Mouse (Mus musculus) spleen, adult 12 weeks (tissue): Measurements from ENCODE around the gene 1700074P13Rik.
"Not testable (repeated sequence)": the region's sequence is repeated elsewhere in the genome, so short reads cannot be mapped to it uniquely, and the experiment has no call there.

Source experiments
- DNase-seq: peaks from one replicate; pipeline ENCODE4 v3.0.0; 2022; ENCODE audit warnings: low spot score

The 1700074P13Rik gene

DNA sequence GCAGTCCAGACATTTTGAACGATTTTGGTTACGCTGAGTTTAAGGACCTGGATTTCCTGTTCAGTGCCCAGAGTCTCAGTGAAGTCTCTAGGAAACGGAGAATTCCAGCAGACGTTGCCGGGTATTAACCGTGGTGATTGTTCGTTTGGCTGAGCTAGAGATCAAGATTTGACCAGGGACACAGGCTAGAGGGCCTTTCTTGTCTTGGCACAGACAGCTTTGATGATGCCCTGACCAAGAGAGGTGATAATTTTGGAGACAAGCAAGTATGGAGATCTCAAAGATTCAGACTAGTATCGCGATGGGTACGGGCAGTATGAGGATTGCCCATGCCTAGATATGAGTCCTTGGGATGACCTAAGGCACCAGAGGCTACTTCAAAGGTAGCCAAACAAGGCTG, at the start of gene 1700074P13Rik:
1700074P13Rik (minus strand) TSS at position 101 of the 400 bp plus-strand sequence.
- no peak for DNase-seq

- not testable (repeated sequence) for DNase-seq
These were observed 24.1 kb upstream of the 1700074P13Rik start, which contains the start of gene 1810009J06Rik for GRCm38 (mm10) chr6:40964454-40964853. 1810009J06Rik (plus strand) TSS chr6:40964754.

DNA sequence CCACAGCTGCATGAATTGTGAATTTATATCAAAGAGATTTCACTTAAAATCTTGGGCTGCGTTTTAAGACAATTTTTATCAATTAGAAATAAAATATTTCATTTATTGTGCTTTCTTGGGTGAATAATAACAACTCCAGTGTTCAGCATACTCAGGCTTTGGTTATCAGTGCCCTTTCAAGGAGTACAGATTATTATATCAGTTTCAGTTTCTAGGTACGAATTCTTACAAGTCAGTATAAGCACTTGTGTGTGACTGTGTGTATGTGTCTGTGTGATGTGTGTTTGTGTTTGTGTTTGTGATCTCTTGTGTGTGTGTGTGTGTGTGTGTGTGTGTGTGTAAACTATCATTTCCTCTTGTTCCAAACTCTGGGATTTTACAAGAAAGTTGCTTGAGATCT, 13.4 kb upstream of the 1700074P13Rik start:
- no peak for DNase-seq

GRCm38 (mm10) chr6:40951770-40952169, 11.4 kb upstream of the 1700074P13Rik start, which contains the start of gene Gm4744:
Gm4744 (minus strand) TSS chr6:40951870.
- DNase-seq, result no peak

DNA sequence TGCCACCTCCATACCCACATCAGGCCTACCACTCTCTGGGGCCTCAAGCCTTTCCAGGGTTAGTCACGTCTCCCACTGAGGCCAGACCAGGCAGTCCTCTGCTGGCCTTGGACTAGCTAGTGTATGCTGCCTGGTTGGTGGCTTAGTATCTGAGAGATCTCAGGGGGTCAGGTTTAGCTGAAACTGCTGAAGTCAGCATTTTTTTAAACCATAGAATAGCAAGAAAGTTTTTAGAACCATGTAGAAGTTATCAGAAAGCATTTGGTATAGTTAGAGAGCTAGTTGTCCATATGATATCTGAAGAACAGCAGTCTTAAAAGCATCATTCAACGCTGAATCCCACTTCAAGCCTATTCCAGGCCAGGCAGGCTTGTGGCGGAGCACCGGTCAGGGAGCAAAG, 20.4 kb downstream of the 1700074P13Rik start:
- no peak for DNase-seq

DNA sequence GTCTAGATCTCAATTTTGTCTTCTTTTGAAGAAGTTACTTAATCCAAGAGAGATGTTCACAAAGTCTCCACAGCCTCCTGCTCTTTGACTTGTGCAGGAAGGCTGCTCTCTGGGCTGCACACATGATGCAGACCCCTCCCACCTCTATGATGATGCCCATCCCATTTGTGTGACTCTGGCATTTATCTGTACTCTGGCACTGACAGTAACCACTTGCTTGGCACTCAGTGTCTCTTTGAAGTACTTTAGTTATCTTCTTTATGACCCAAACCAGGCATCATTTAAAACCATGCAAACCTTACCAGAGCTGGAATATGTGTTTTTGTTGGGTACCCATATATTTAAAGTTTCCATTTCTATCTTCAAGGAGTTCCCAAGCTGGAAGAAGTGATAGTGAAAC, 40.1 kb downstream of the 1700074P13Rik start, which contains the start of gene Prss58:
Prss58 (minus strand) TSS at position 101 of the 400 bp plus-strand sequence.
- DNase-seq, result no peak

GRCm38 (mm10) chr6:40894716-40895115, 45.6 kb downstream of the 1700074P13Rik start:
- no peak for DNase-seq

DNA sequence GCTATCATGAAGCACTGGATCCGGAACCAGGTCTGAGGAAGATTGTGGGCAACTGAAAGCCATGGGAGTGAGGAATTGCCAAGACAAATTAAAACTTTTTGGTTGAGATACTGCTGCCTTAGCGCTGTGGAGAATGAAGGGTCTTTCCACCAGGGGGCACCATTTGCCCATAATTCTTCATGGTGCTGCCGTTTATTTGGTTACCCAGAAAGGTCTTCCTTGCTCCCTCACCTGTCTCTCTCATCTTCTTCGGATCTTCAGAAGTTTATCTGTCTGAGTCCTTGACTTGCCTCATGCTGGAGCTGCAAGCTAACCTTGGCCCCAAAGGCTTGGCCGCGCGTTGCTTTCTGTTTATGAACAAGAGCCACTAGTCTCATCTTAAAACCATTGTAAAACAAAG, 46.8 kb downstream of the 1700074P13Rik start:
- DNase-seq, result peak; percentile 26

GRCm38 (mm10) chr6:40891754-40892153, 48.6 kb downstream of the 1700074P13Rik start:
- DNase-seq, result no peak

GRCm38 (mm10) chr6:40890973-40891372, 49.4 kb downstream of the 1700074P13Rik start:
- no peak for DNase-seq

DNA sequence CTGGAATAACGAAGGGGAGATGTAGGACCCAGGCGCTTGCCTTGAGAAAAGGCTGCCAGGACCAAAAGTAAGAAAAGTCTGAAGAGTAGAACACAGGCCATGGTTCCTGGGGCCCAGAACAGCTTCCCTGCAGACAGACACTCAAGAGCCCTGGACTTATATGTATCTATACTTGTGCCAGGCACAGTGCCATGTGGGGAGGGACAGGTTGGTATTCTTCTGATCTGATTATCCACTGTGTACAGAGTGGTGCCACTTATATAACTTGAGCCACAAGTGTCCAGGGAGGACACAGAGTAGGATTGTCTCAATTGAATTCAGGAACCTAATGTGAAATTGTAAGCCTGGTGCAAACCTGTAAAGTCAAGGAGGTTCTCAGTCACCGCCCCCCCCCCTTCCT, 53.0 kb downstream of the 1700074P13Rik start, which contains the start of gene Moxd2:
Moxd2 (minus strand) TSS at position 101 of the 400 bp plus-strand sequence.
- DNase-seq, result no peak
